ENCODE assay signal across 20 mouse cellular contexts in the genomic region with DNA sequence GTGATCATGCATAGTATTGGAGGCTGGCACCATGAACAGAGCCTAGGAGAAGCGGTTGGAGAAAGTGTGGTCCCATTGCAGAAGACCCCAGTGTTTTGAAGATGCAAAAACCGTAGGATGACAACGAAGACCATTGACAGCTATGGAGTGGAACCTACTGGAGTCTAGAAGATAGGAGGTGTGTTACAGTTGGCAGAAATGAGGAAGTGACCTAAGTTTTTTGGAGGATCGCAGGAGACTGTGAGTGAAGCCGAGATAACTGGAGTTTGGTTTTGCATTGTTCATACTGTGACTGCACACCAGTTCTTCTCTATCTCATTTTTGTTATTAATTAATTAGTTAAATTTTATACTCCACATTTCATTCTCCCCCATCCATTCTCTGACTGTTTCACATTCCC.
DNase-seq lines count a peak whose midpoint lies in the region; ATAC-seq and TF ChIP-seq lines count a peak whose summit lies in the region.
"Had no signal": no experiment of that assay in that cellular context is flagged by ENCODE, and none has a peak within 500 bp of the region (broad histone marks: within the 10 kb centered on the region; RNA-seq: fewer than 3 reads in every experiment).

No protein-coding gene starts in this region.

- H3K4me2 ChIP-seq in forebrain, embryonic 11.5 days (ENCODE audit: low read depth, low read length, severe bottlenecking): no peak overlapping the region
- no peak overlapping the region for H3K4me2 ChIP-seq in hindbrain, embryonic 12.5 days (replicated peaks)
- H3K4me2 ChIP-seq: embryonic facial prominence, embryonic 12.5 days; forebrain, embryonic 12.5 days had no signal

- H3K4me1 ChIP-seq in forebrain, embryonic 11.5 days (replicated peaks; ENCODE audit: control insufficient read depth, insufficient read depth, low read length): no peaks in the 10 kb centered on the region
- no peaks in the 10 kb centered on the region for H3K4me1 ChIP-seq in hindbrain, embryonic 12.5 days
- H3K4me1 ChIP-seq: embryonic facial prominence, embryonic 10.5 days; embryonic facial prominence, embryonic 12.5 days; forebrain, embryonic 12.5 days had no signal

- WGBS in forebrain, embryonic 11.5 days: 95% methylated on average over 5 of the region's 5 CpGs
- WGBS in hindbrain, embryonic 12.5 days: 90% methylated on average over 5 of the region's 5 CpGs

- DNase-seq in MEL-GATA-1-ER (ENCODE audit: extremely low read depth, low read depth): peak; percentile 33
- DNase-seq in layer of hippocampus, adult 2 months (ENCODE audit: low spot score in 2 of 2): no peak
- DNase-seq in forebrain, embryonic 11.5 days (ENCODE audit: low spot score): no peak
- DNase-seq: adrenal gland, adult 2 months; adrenal gland, postnatal 10 days; adrenal gland, postnatal 25 days; cerebellum, adult 11 months; cerebellum, adult 18-20 months; cerebellum, adult 8-10 months; cerebellum, adult 9-11 months; cerebellum, postnatal 14 days; cerebellum, postnatal 36 days had no signal

- H3K9ac ChIP-seq in forebrain, embryonic 11.5 days (ENCODE audit: low read length): no peak overlapping the region
- no peak overlapping the region for H3K9ac ChIP-seq in hindbrain, embryonic 12.5 days
- H3K9ac ChIP-seq: embryonic facial prominence, embryonic 12.5 days; forebrain, embryonic 12.5 days had no signal

- no peaks in the 10 kb centered on the region for H3K9me3 ChIP-seq in forebrain, embryonic 11.5 days (ENCODE audit: control insufficient read depth, low read length)
- no peaks in the 10 kb centered on the region for H3K9me3 ChIP-seq in hindbrain, embryonic 12.5 days (replicated peaks)
- H3K9me3 ChIP-seq: embryonic facial prominence, embryonic 10.5 days; embryonic facial prominence, embryonic 12.5 days; forebrain, embryonic 12.5 days had no signal

- peak; percentile 58 for ATAC-seq in granulocyte monocyte progenitor cell, adult 5-6 weeks (replicated peaks; ENCODE audit: poor library complexity, severe bottlenecking)
- peak; percentile 76 for ATAC-seq in megakaryocyte progenitor cell, adult 5-6 weeks (replicated peaks; ENCODE audit: poor library complexity)
- ATAC-seq in forebrain, embryonic 11.5 days (replicated peaks; ENCODE audit: low FRiP score): no peak
- ATAC-seq in hindbrain, embryonic 12.5 days (ENCODE audit: low FRiP score): no peak
- ATAC-seq: forebrain, embryonic 14.5 days; forebrain, embryonic 16.5 days had no signal

- H3K4me3 ChIP-seq in layer of hippocampus, adult 2 months: no peak overlapping the region
- no peak overlapping the region for H3K4me3 ChIP-seq in forebrain, embryonic 11.5 days (ENCODE audit: low read depth, low read length)
- no peak overlapping the region for H3K4me3 ChIP-seq in hindbrain, embryonic 12.5 days
- H3K4me3 ChIP-seq: embryonic facial prominence, embryonic 10.5 days; embryonic facial prominence, embryonic 12.5 days; forebrain, embryonic 12.5 days had no signal

- TF ChIP-seq CTCF in layer of hippocampus, adult 2 months (conservative IDR thresholded peaks at IDR 0.05): no peak

- H3K36me3 ChIP-seq in forebrain, embryonic 11.5 days (ENCODE audit: control insufficient read depth, insufficient read depth, low read length): no peaks in the 10 kb centered on the region
- no peaks in the 10 kb centered on the region for H3K36me3 ChIP-seq in hindbrain, embryonic 12.5 days
- H3K36me3 ChIP-seq: embryonic facial prominence, embryonic 10.5 days; embryonic facial prominence, embryonic 12.5 days; forebrain, embryonic 12.5 days had no signal

- H3K27me3 ChIP-seq in forebrain, embryonic 11.5 days (ENCODE audit: control insufficient read depth, insufficient read depth, low read length): no peaks in the 10 kb centered on the region
- no peaks in the 10 kb centered on the region for H3K27me3 ChIP-seq in hindbrain, embryonic 12.5 days
- H3K27me3 ChIP-seq: embryonic facial prominence, embryonic 12.5 days; forebrain, embryonic 12.5 days had no signal

- no peak overlapping the region for H3K27ac ChIP-seq in layer of hippocampus, adult 2 months
- H3K27ac ChIP-seq in forebrain, embryonic 11.5 days (ENCODE audit: low read depth, low read length): no peak overlapping the region
- no peak overlapping the region for H3K27ac ChIP-seq in hindbrain, embryonic 12.5 days
- H3K27ac ChIP-seq: embryonic facial prominence, embryonic 10.5 days; embryonic facial prominence, embryonic 12.5 days; forebrain, embryonic 12.5 days had no signal

Comparison
In these comparisons a context has a peak if more than half of its experiments do, and no peak if none do; other contexts are left out.
1. ATAC-seq: peak in granulocyte monocyte progenitor cell, adult 5-6 weeks (single experiment) and megakaryocyte progenitor cell, adult 5-6 weeks (single experiment); none in forebrain, embryonic 11.5 days (single experiment) and hindbrain, embryonic 12.5 days (single experiment).